Mouse (Mus musculus): ENCODE measurements around the gene Gm28043.

DNA sequence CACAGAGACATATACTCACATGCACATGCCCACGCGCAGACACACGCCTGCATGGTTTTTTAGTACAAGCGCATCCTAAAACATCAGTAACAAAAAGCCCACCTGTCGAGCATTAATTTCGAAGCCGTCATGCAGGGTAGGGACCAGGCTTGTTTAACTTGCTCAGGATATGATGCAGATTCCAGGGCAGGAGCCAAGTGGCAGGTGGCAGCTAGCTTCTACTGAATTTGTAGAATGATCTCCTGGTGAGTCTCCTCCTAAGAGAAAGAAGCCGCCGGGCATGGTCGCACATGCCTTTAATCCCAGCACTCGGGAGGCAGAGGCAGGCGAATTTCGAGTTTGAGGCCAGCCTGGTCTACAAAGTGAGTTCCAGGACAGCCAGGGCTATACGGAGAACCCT is 15.6 kb upstream of the Gm28043 start:
- TF ChIP-seq MAFK (IDR thresholded peaks at IDR 0.05; ENCODE audit: insufficient replicate concordance, low read length) = no peak
- TF ChIP-seq POLR2A (IDR thresholded peaks at IDR 0.05; ENCODE audit: low read depth, low read length) = no peak
- TF ChIP-seq POLR2AphosphoS2 (IDR thresholded peaks at IDR 0.05; ENCODE audit: low read depth, low read length) = no peak
